ENCODE assay signal across 8 mouse cellular contexts in genomic region chr19:31763951-31764800, GRCm38 (mm10). TPM values are rescaled to one million over a fixed set of nuclear protein-coding genes. Genes with fewer than 3 reads are reported as not detected.
A peak's percentile ranks its signal among the peaks of the same experiment; 100 is the strongest.
DNase-seq lines count a peak whose midpoint lies in the region; ATAC-seq and TF ChIP-seq lines count a peak whose summit lies in the region.

No protein-coding gene starts in this region.

- ATAC-seq in neural tube, embryonic 13.5 days (ENCODE audit: low read depth), result peak; percentile 45

- no peak for TF ChIP-seq CTCF in spleen, adult 2 months (IDR thresholded peaks at IDR 0.05; ENCODE audit: extremely low read depth, insufficient read depth, insufficient read length, insufficient replicate concordance)
- no peak for TF ChIP-seq CTCF in lung, adult 2 months (IDR thresholded peaks at IDR 0.05; ENCODE audit: insufficient read depth, low read length)

- TF ChIP-seq POLR2A in spleen, adult 2 months (IDR thresholded peaks at IDR 0.05; ENCODE audit: low read depth, low read length), result no peak
- no peak; the same call in 1 of the 2 replicates for TF ChIP-seq POLR2A in lung, adult 2 months (IDR thresholded peaks at IDR 0.05; ENCODE audit: borderline replicate concordance, extremely low read depth, low read depth, low read length)

- H3K9ac ChIP-seq in neural tube, embryonic 13.5 days, result peak overlapping the region; percentile 75

- H3K9me3 ChIP-seq in neural tube, embryonic 13.5 days, result no peaks in the 10 kb centered on the region

- no peaks in the 10 kb centered on the region for H3K36me3 ChIP-seq in spleen, adult 2 months (ENCODE audit: control insufficient read depth, insufficient read depth, low read length)
- no peaks in the 10 kb centered on the region for H3K36me3 ChIP-seq in neural tube, embryonic 13.5 days

- H3K4me3 ChIP-seq in spleen, adult 2 months (ENCODE audit: extremely low read depth, insufficient read depth, insufficient read length), result peak overlapping the region; percentile 48
- H3K4me3 ChIP-seq in lung, adult 2 months (replicated peaks; ENCODE audit: extremely low read depth, low read depth, low read length), result peak overlapping the region; percentile 66
- H3K4me3 ChIP-seq in neural tube, embryonic 13.5 days, result peak overlapping the region; percentile 57

- peak overlapping the region; percentile 96 for H3K4me2 ChIP-seq in neural tube, embryonic 13.5 days

- H3K27me3 ChIP-seq in spleen, adult 2 months (ENCODE audit: control insufficient read depth, insufficient read depth, low read length), result peaks cover 19% of the 10 kb centered on the region
- H3K27me3 ChIP-seq in neural tube, embryonic 13.5 days, result peaks cover 48% of the 10 kb centered on the region

- H3K4me1 ChIP-seq in spleen, adult 2 months (ENCODE audit: control insufficient read depth, insufficient read depth, insufficient read length), result peaks cover 6% of the 10 kb centered on the region
- no peaks in the 10 kb centered on the region; the same call in none of the 2 replicates for H3K4me1 ChIP-seq in lung, adult 2 months (ENCODE audit: control insufficient read depth, insufficient read depth, low read length)
- peaks cover 32% of the 10 kb centered on the region for H3K4me1 ChIP-seq in neural tube, embryonic 13.5 days (replicated peaks)

- WGBS in spleen, adult 2 months, result 2% methylated on average over 55 of the region's 56 CpGs
- 3% methylated on average over 55 of the region's 56 CpGs for WGBS in lung, adult 2 months
- WGBS in neural tube, embryonic 13.5 days, result under 1% methylated on average over 56 of the region's 56 CpGs

- peak overlapping the region; percentile 51; the same call in 1 of the 2 replicates for H3K27ac ChIP-seq in spleen, adult 2 months (ENCODE audit: insufficient read depth, low read length)
- peak overlapping the region; percentile 79 for H3K27ac ChIP-seq in neural tube, embryonic 13.5 days (replicated peaks)

- no peak for DNase-seq in spleen, adult 2 months (ENCODE audit: low read depth in 1 of 2, low spot score in 2 of 2)
- no peak for DNase-seq in spleen, postnatal 36 days (ENCODE audit: low spot score in 2 of 2)
- peak; percentile 62 for DNase-seq in embryo, embryonic 11 days
- peak; percentile 68 for DNase-seq in heart, adult 8-10 months (ENCODE audit: low spot score)
- peak; percentile 27 for DNase-seq in kidney, adult 11 months
- peak; percentile 58 for DNase-seq in lung, adult 2 months
- no peak for DNase-seq in adipocyte (ENCODE audit: low spot score)

RNA-seq across cellular contexts. Expression of gene Prkg1, which starts 0.7 kb away (rescaled TPM):
- polyA plus RNA-seq in spleen, adult 2 months (2012; rRNA removed), result 0.33 and 0.61 TPM in 2 replicates
- 10 to 100 TPM; 10.6 to 16.1 (median 12.2) TPM for total RNA-seq in heart, adult 8-10 months (2022)
- 4.1 and 6.0 TPM in 2 replicates for polyA plus RNA-seq in lung, adult 2 months (2012; rRNA removed)
- 9.2 and 9.9 TPM in 2 replicates for polyA plus RNA-seq in neural tube, embryonic 13.5 days (2015; fragmentation: Nextera tagmentation; extraction: Ambion mirVana)

Comparison
In these comparisons a context has a peak if more than half of its experiments do, and no peak if none do; other contexts are left out.
1. DNase-seq: peak in embryo, embryonic 11 days (single experiment), heart, adult 8-10 months (single experiment), kidney, adult 11 months (single experiment) and lung, adult 2 months (single experiment); none in spleen, adult 2 months (0 of 2), spleen, postnatal 36 days (0 of 2) and adipocyte (single experiment).
2. Peak in every context shown above with its lines, with median percentiles within 50 percentile points of each other: H3K4me3 ChIP-seq.